Mouse (Mus musculus) adrenal gland (tissue): Measurements from ENCODE around the gene Kif26b.

ENCODE experiments used
- intact Hi-C: fragments of 180-260 bp; cut with DNase I; formaldehyde crosslinking; loops from one replicate; pipeline ENCODE4 v1.15.1; 2025

Kif26b gene

DNA sequence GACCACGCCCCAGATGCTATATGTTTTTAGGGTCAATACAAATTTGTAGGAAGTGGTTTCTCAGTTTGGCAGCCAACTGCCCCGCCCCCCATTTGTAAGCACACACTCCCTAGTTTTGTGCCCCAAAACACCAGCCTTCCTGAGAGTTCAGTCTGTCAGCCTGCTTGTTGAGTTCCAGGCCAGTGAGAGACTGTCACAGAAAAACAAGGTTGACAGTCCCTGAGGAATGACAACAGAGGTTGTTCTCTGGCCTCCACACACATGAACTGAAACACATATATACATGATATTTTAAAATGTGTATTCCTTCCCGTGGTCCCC, 365.1 kb downstream of the Kif26b start:
- intact Hi-C loops: no loop called here

- intact Hi-C loops: no loop called here
These were observed 366.7 kb downstream of the Kif26b start for GRCm38 (mm10) chr1:178895674-178896073.

DNA sequence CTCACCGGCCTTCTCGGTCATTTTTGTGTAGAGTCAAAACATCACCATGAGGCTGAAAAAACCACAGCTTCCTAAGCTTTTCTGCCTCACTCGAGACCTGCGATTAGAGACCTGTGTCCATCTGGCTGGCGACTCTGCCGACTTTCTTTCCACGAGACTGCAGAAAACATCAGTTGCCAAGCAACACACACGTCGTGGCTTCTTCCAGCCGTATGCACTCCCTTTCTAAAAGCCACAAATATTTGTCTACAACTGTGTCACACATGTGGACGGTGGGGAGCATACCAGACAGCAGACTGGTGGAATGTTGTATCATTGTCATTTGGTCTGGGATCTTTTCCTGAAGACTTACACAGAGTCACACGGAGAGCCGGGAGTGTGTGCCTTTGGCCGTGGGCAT, 382.0 kb downstream of the Kif26b start:
- intact Hi-C loops: no loop called here

- intact Hi-C loops: no loop called here
These were observed 384.2 kb downstream of the Kif26b start for GRCm38 (mm10) chr1:178912936-178913716.

GRCm38 (mm10) chr1:178915056-178915455, 386.1 kb downstream of the Kif26b start:
- intact Hi-C loops: no loop called here

DNA sequence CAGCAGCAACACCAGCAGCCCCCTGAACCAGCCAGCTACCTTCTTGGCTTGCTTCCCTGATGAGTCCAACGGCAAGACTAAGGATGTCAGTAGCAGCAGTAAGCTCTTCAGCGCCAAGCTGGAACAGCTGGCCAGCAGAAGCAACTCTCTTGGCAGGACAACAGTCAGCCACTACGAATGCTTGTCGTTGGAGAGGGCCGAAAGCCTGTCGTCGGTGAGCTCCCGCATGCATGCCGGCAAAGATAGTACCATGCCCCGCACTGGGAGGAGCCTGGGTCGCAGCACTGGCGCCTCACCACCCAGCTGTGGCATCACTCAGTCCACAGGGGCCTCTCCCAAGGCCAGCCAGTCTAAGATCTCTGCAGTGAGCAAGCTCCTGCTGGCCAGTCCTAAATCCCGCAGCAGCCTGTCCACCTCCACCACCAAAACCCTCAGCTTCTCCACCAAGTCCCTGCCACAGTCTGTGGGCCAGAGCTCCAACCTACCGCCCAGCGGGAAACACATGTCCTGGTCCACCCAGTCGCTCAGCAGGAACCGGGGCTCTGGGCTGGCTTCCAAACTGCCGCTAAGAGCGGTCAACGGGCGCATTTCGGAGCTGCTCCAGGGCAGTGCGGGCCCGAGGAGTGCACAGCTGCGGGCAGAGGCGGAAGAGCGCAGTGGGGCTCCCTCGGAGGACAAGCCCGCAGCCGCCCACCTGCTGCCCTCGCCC, 388.4 kb downstream of the Kif26b start:
- intact Hi-C loops: no loop called here

- intact Hi-C loops: no loop called here
These were observed 395.7 kb downstream of the Kif26b start for GRCm38 (mm10) chr1:178924492-178925183.

DNA sequence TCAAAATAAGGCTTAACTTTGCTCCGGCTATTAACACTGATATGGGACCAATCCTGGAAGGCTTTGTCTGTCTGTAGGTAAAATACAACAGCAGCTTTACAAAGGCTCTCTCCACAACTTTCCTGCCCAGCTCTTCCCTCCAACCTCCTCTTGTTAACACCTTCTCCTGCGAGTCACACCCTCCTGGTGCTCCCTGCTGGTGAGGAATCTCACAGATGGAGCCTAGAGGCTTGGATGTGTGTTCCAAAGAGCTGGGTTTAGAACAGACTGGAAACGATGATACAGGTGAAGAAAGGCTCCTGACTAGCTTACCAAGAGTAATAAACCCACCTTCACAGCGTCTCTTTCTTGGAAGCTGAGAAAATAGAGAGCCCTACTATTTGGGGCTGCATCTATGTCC, 400.6 kb downstream of the Kif26b start:
- intact Hi-C loops: no loop called here

- intact Hi-C loops: no loop called here
These were observed 405.2 kb downstream of the Kif26b start for GRCm38 (mm10) chr1:178933953-178934637.

- intact Hi-C loops: no loop called here
These were observed 407.5 kb downstream of the Kif26b start for GRCm38 (mm10) chr1:178936457-178936856.

DNA sequence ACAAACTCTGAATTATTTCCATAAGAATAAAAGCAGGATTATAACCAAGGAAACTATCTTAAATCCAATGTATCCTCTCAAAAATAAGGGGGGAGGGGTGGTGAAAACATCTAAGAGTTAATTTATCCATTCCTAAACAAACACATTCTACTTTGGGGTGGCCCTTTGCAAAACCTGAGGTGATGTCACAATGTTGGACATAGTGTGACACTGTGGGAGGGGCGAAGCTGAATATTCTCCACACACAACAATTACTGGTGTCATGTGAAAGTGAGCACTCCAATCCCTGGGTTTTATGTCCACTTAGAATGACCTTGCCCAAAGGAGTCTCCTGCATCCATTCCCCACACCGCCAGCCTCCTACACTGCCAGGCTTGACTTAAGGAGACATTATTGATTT, 408.1 kb downstream of the Kif26b start:
- intact Hi-C loops: no loop called here

DNA sequence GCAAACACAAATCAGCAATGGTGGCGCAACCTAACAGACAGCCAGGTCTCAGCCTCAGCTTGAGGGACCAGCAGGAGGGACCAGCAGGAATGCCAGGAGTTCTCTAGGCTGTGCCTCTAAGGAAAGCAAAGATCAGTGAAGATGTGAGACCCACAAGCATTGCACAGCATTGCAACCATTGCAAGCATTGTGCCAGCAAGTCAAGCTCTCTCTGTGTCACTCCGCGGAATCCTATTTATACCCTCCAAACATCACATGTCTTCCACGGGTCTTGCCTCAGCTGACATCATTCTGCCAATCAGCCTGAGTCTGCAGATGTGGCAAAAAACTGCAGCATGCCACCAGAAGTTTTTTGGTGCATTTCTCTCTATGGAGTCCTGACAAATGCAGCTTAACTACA, 411.4 kb downstream of the Kif26b start:
- intact Hi-C loops: no loop called here

GRCm38 (mm10) chr1:178942251-178942963, 413.5 kb downstream of the Kif26b start:
- intact Hi-C loops: no loop called here

DNA sequence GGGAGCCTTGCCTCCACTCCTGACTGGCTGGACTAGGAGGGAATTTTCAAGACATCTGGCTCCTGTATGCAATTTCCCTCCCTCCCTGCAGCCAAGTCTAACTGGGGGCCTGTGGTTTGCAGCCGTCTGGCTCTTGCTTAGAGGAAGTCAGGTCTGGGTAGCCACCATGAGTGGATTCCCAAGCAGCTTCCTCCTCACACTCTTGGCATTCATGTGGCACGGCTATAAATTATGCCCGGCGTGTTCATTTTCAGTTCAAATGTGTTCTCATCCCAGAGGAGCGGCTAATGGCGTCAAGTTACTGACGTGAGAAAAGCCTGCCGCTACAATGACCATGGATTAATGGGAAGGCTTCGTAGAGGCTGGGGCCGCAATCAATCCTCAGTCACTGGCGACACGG, 424.0 kb downstream of the Kif26b start:
- intact Hi-C loops: no loop called here

DNA sequence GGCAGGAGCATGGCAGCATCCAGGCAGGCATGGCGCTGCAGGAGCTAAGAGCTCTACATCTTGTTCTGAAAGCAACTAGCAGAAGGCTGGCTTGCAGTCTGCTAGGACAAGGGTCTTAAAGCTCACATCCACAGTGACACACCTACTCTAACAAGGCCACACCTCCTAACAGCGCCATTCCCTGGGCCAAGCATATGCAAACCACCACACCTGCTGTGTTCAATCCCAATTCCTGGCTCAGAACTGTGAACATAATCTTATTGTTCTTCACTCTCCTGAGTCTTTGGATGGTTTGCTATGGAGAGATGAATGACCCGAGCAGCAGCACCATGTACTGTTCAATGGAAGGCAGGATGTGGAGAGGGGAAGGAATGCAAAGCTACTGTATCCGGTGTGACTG, 429.7 kb downstream of the Kif26b start:
- intact Hi-C loops: loop anchor here (5.0 kb wide), 1 partner anchor 426 kb away; no protein-coding TSS in a partner anchor

GRCm38 (mm10) chr1:178960015-178960559, 431.2 kb downstream of the Kif26b start:
- intact Hi-C loops: no loop called here

DNA sequence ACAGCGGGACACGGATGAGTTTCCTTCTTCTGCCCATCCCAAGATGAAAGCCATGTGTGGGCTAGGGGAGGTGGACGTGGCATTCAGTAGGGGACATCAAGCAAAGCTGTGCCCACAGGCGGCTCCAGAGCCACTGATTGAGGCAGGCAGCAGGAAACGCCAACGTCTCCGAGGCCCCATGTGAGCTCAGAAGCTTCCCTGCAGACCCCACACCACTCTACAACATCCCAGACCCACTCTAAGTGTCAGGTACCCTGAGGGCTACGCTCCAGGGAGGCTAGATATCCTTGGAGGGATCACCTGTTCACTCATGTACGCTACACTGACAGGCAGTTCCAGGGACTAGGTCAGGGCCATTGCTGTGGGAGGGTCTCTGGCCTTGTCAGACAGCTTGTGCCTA, 432.7 kb downstream of the Kif26b start:
- intact Hi-C loops: no loop called here

- intact Hi-C loops: no loop called here
These were observed 443.1 kb downstream of the Kif26b start for GRCm38 (mm10) chr1:178972055-178972454.

DNA sequence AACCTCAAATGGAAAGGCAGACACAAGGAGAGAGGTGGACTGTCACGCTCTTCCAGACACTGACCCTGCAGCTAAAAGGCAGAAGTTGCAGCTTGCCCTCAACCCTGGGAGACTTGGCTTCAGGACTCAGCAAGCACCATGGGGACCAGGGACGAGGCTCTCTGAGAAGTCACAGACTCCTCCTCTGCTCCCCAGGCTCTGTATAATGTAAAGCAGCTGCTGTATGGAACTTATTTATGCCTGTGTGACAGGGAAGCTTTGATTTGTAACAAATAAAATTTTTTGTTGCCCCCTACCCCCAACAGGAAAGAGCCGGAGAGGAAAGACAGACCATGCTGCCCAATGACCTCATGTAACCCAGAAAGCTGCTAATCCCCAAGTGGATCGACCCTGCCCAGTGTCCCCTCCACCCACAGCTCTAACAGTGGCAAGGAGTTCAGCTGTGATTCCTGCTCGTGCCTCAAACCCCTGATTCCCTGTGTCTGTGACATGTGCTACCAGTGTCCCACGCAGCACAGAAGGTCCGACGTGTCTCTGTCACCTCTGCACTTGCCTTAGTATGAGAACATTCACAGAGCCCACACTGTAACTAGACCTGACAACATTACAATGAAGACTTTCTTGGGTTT, 449.8 kb downstream of the Kif26b start:
- intact Hi-C loops: no loop called here

- intact Hi-C loops: no loop called here
These were observed 451.3 kb downstream of the Kif26b start for GRCm38 (mm10) chr1:178980185-178980584.
